Mouse (Mus musculus) liver, embryonic 14.5 days (tissue): ENCODE data around the gene Trmt112. TPM values are rescaled to one million over a fixed set of nuclear protein-coding genes. Genes with fewer than 3 reads are reported as not detected.

Experiments used
- ATAC-seq: fragments of 200-750 bp; cut with Nextera tagmentation; 2 replicates; pipeline ENCODE4 v1.8.0; 2017; ENCODE audit warnings: moderate number of reproducible peaks, mild to moderate bottlenecking, moderate library complexity; ENCODE audit not compliant: insufficient read depth
- DNase-seq, 3 experiments: peaks; one replicate each; pipeline ENCODE4 v3.0.0-alpha.2; 2012 to 2013; ENCODE audit warnings: low read depth in 3 of 3, low spot score in 3 of 3
- H3K27ac ChIP-seq: fragments of 300-500 bp; sonication (generic); 2 replicates; pipeline ENCODE4 v1.5.1; 2014; ENCODE audit warnings: moderate library complexity, mild to moderate bottlenecking, control low read depth, inconsistent platforms
- H3K27me3 ChIP-seq: fragments of 300-500 bp; sonication (generic); 2 replicates; pipeline ENCODE4 v1.6.1; 2014; ENCODE audit warnings: mild to moderate bottlenecking, low read length, moderate library complexity; ENCODE audit not compliant: control insufficient read depth, insufficient read depth
- H3K36me3 ChIP-seq: fragments of 300-500 bp; sonication (generic); replicated peaks from 2 replicates; pipeline ENCODE4 v1.6.1; 2014; ENCODE audit warnings: low read depth; ENCODE audit not compliant: control insufficient read depth, insufficient read depth
- H3K4me1 ChIP-seq, 2 experiments: fragments of 200-500 bp in 1 of 2; fragments of 300-500 bp in 1 of 2; sonication (generic) in 1 of 2; replicated peaks; 2 replicates each; pipeline ENCODE4 v1.6.1; 2012 to 2014; ENCODE audit warnings: antibody characterized with exemption in 1 of 2, inconsistent platforms in 1 of 2, low read length in 1 of 2; ENCODE audit not compliant: control insufficient read depth in 2 of 2, insufficient read depth in 2 of 2
- H3K4me2 ChIP-seq: fragments of 300-500 bp; sonication (generic); 2 replicates; pipeline ENCODE4 v1.6.1; 2014; ENCODE audit warnings: low read depth, mild to moderate bottlenecking, control low read depth, moderate library complexity
- H3K4me3 ChIP-seq, 2 experiments: fragments of 200-500 bp in 1 of 2; fragments of 300-500 bp in 1 of 2; sonication (generic) in 1 of 2; 2 replicates each; pipeline ENCODE4 v1.5.1; 2012 to 2014; ENCODE audit warnings: low read depth in 2 of 2, low read length in 2 of 2, mild to moderate bottlenecking in 2 of 2, control low read depth in 1 of 2, inconsistent platforms in 1 of 2, moderate library complexity in 1 of 2; ENCODE audit not compliant: insufficient read depth in 1 of 2
- H3K9ac ChIP-seq: fragments of 300-500 bp; sonication (generic); replicated peaks from 2 replicates; pipeline ENCODE4 v1.6.1; 2014; ENCODE audit warnings: mild to moderate bottlenecking, control low read depth, moderate library complexity
- H3K9me3 ChIP-seq: fragments of 300-500 bp; sonication (generic); 2 replicates; pipeline ENCODE4 v1.6.1; 2016; ENCODE audit warnings: low read length, mixed read lengths; ENCODE audit not compliant: control insufficient read depth
- CTCF ChIP-seq: IDR thresholded peaks from 2 replicates; pipeline ENCODE4 v1.5.1; 2016; ENCODE audit warnings: antibody characterized with exemption, low read depth, control low read depth
- EP300 ChIP-seq: IDR thresholded peaks from 2 replicates; pipeline ENCODE4 v1.6.1; 2016; ENCODE audit warnings: antibody characterized with exemption, low read depth
- WGBS: fragments of 180-500 bp; shearing (Covaris S2); extraction: QIAGEN DNeasy Blood & Tissue Kit; methylation state at CpG from one replicate; pipeline ENCODE4 v1.1.7; 2014; ENCODE audit not compliant: insufficient replicate concordance; 5-methylcytosine and 5-hydroxymethylcytosine counted together
- polyA plus RNA-seq, 2 experiments: library from polyadenylated mRNA; depleted of rRNA in 1 of 2; stranded (reverse) in 1 of 2; unstranded in 1 of 2; fragments of >200 nt; fragmentation: Nextera tagmentation in 1 of 2; extraction: Ambion mirVana in 1 of 2; gene quantifications; 2 replicates each; pipeline versions ENCODE4 v1.2.1 to v1.2.3; 2012 to 2014

Gene Trmt112
- polyA plus RNA-seq, 2 experiments = 69.4 to 77.4 TPM

DNA sequence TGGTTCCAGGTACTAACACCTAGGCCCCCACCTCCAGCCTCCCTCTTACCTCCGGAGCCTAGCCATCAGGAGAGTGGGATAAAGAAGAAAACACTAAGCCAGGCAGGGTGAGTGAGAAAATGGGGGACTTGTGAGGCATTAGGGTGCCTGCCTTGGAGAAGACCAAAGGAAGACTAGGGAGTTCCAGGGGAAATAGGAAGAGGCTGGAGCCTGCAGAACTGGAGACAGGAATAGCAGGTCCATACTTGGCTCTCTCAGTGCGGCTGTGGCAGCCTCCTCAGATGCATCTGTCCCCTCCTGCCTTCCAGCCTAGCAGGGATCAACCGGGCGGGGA, 23.6 kb downstream of the Trmt112 start:
- no peaks in the 10 kb centered on the region for H3K4me1 ChIP-seq
- peaks cover 74% of the 10 kb centered on the region for H3K27me3 ChIP-seq
- no peak for DNase-seq
- 29% methylated on average over 4 of the region's 4 CpGs for WGBS
- H3K36me3 ChIP-seq = no peaks in the 10 kb centered on the region
- ATAC-seq = no peak
- no peak overlapping the region for H3K9ac ChIP-seq
- no peak overlapping the region for H3K27ac ChIP-seq
- no peak overlapping the region for H3K4me2 ChIP-seq
- H3K9me3 ChIP-seq = no peaks in the 10 kb centered on the region
- TF ChIP-seq CTCF (no peak), EP300 (no peak)
- H3K4me3 ChIP-seq = no peak overlapping the region

DNA sequence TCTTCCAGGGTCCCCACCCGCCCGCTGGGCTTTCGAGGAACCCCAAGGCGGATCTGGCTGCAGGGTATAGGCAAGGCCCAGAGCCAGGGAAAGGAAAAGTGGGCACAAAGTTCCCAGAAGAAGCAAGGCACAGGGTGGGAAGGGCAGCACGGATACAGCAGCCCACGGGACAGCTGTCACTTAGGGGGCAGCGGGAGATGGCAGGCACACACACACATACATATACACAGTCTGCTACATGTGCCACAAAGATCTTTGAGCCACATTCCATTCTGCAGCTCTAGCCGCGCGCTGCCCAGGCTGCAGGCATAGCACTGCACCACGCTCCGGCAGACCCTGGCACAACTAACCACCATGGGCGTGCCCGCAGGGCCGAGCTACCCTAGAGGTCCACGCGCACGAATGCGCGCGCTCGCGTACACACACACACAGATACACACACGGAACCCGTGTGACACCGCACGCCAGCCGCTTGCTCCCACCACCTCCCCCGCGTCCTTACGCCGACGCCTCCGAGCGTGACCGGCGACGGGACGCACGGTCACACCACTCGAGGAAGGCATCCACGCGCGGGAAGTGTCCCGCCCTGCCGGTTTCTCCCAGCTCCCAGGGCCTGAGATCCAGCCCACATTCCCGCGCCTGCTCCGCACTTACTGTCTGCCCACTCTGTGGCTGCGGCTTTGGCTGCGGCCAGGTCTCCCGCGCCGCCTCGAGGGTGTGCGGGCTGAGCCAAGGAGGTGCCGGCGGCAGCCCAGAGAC, 24.1 kb downstream of the Trmt112 start:
- ATAC-seq = no peak
- Histone ChIP-seq H3K36me3 (no peaks in the 10 kb centered on the region), H3K9me3 (no peaks in the 10 kb centered on the region), H3K27ac (no peak overlapping the region), H3K9ac (no peak overlapping the region), H3K27me3 (peaks cover 68% of the 10 kb centered on the region), H3K4me2 (peak overlapping the region; percentile 18), H3K4me1 (no peaks in the 10 kb centered on the region), H3K4me3 (0 out of 4 replicates have a peak overlapping the region, but pooled peaks of 1 of the 2 experiments have one; percentile 12)
- TF ChIP-seq CTCF (no peak), EP300 (no peak)
- no peak for DNase-seq
- 8% methylated on average over 58 of the region's 58 CpGs for WGBS

DNA sequence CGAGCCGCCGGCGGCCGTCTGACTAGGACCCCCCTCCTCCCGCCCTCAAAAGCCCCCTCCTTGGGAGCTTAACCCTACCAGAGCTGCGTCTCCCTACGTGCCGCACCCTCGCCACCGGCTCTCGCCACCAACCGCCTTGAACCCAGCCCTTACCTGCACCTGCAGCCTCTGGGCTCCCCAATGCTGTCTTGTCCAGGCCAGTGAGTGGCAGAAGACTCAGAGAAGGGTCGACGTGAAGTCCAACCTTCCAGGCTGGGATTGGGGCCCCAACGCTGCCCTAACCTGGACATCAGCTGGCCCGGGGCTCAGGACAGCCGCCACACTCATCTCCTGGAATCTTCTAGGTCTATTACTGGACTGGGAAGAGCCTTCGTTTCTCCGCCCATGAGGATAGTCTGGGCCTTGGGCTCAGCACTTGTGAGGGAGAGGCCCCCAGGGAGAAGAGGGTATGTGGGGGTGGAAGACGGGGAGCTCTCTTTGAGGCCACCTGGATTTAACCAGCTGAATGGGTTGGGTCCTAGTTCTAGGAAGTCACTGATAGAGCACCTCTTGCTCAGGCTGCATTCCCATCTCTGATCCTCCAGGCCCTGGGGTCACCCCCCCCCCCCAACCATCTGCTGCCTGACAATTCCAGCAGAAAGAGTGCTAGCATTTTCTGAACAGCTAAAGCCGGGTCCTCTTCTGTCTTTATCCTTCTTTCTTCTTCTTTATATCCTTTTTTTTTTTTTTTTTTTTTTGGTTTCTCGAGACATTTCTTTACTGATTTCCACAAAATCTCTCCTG, 24.9 kb downstream of the Trmt112 start, which contains the start of gene Kcnk4:
Gene Kcnk4, minus strand, starts transcription at position 321 of the 783 bp plus-strand sequence.
- DNase-seq (no peak), ATAC-seq (no peak)
- H3K4me2 ChIP-seq = peak within 1 kb of the TSS; percentile 18
- WGBS = 12% methylated on average over 23 of the region's 23 CpGs
- H3K4me1 ChIP-seq = no peaks in the 10 kb centered on the region
- H3K9ac ChIP-seq = no peak within 1 kb of the TSS
- H3K36me3 ChIP-seq = no peaks in the 10 kb centered on the region
- TF ChIP-seq CTCF (no peak), EP300 (no peak)
- H3K27ac ChIP-seq = no peak within 1 kb of the TSS
- H3K9me3 ChIP-seq = no peaks in the 10 kb centered on the region
- H3K4me3 ChIP-seq = 0 out of 4 replicates have a peak within 1 kb of the TSS, but pooled peaks of 1 of the 2 experiments have one; percentile 12
- H3K27me3 ChIP-seq = peaks cover 61% of the 10 kb centered on the region

DNA sequence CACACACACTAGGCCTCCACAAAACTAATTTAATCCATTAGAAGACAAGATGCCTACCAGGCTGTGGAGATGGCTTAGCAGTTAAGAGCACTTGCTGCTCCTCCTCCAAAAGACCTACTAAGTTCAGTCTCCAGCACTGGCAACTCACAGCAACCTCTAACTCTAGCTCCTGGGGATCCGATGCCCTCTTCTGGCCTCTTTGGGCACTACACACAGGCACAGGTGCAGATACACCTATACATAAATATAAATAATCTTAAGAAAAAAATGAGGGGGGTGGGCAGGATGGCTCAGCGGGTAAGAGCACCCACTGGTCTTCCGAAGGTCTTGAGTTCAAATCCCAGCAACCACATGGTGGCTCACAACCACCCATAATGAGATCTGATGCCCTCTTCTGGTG, 26.8 kb downstream of the Trmt112 start:
- DNase-seq (no peak), ATAC-seq (no peak)
- no peaks in the 10 kb centered on the region for H3K9me3 ChIP-seq
- no peak overlapping the region for H3K9ac ChIP-seq
- no peak overlapping the region for H3K4me3 ChIP-seq
- 9% methylated on average over 3 of the region's 3 CpGs for WGBS
- no peaks in the 10 kb centered on the region for H3K36me3 ChIP-seq
- H3K4me2 ChIP-seq = no peak overlapping the region
- peak; percentile 75 for TF ChIP-seq CTCF
- TF ChIP-seq EP300 = no peak
- peaks cover 47% of the 10 kb centered on the region for H3K27me3 ChIP-seq
- H3K4me1 ChIP-seq = peaks cover 3% of the 10 kb centered on the region in 2 experiments; a peak in 2 of 4 replicates
- no peak overlapping the region for H3K27ac ChIP-seq
